Mouse (Mus musculus) embryonic facial prominence, embryonic 11.5 days (tissue): Measurements from ENCODE around the gene Gm28048. TPM values are rescaled to one million over a fixed set of nuclear protein-coding genes. Genes with fewer than 3 reads are reported as not detected.

Experiments used
- ATAC-seq: fragments of 200-750 bp; cut with Nextera tagmentation; replicated peaks from 2 replicates; pipeline ENCODE4 v1.8.0; 2017; ENCODE audit warnings: low read depth; ENCODE audit not compliant: insufficient number of reproducible peaks, low FRiP score, low TSS enrichment
- DNase-seq: peaks from one replicate; pipeline ENCODE4 v3.0.0-alpha.2; 2015; ENCODE audit warnings: low spot score
- H3K27ac ChIP-seq: fragments of 300-500 bp; sonication (generic); replicated peaks from 2 replicates; pipeline ENCODE4 v1.5.1; 2014; ENCODE audit warnings: mild to moderate bottlenecking, low read depth, low read length, control low read depth
- H3K27me3 ChIP-seq: fragments of 300-500 bp; sonication (generic); 2 replicates; pipeline ENCODE4 v1.6.1; 2014; ENCODE audit warnings: mild to moderate bottlenecking, low read length, moderate library complexity, mixed read lengths; ENCODE audit not compliant: control insufficient read depth, insufficient read depth
- H3K36me3 ChIP-seq: fragments of 300-500 bp; sonication (generic); replicated peaks from 2 replicates; pipeline ENCODE4 v1.6.1; 2014; ENCODE audit warnings: low read depth, mild to moderate bottlenecking, low read length, moderate library complexity, mixed read lengths; ENCODE audit not compliant: control insufficient read depth, insufficient read depth
- H3K4me1 ChIP-seq: fragments of 300-500 bp; sonication (generic); 2 replicates; pipeline ENCODE4 v1.6.1; 2014; ENCODE audit warnings: low read length, mixed read lengths; ENCODE audit not compliant: control insufficient read depth, insufficient read depth
- H3K4me2 ChIP-seq: fragments of 300-500 bp; sonication (generic); 2 replicates; pipeline ENCODE4 v1.6.1; 2014; ENCODE audit warnings: low read depth, mild to moderate bottlenecking, control low read depth, low read length, moderate library complexity
- H3K4me3 ChIP-seq: fragments of 300-500 bp; sonication (generic); 2 replicates; pipeline ENCODE4 v1.5.1; 2014; ENCODE audit warnings: low read depth, low read length, control low read depth
- H3K9ac ChIP-seq: fragments of 300-500 bp; sonication (generic); replicated peaks from 2 replicates; pipeline ENCODE4 v1.6.1; 2014; ENCODE audit warnings: mild to moderate bottlenecking, control low read depth, low read length
- H3K9me3 ChIP-seq: fragments of 300-500 bp; sonication (generic); replicated peaks from 2 replicates; pipeline ENCODE4 v1.6.1; 2016; ENCODE audit warnings: mild to moderate bottlenecking, low read length, inconsistent platforms, mixed read lengths; ENCODE audit not compliant: control insufficient read depth
- WGBS: fragments of 180-500 bp; shearing (Covaris S2); extraction: QIAGEN DNeasy Blood & Tissue Kit; methylation state at CpG from one replicate; pipeline ENCODE4 v1.1.7; 2014; 5-methylcytosine and 5-hydroxymethylcytosine counted together
- polyA plus RNA-seq: library from polyadenylated mRNA; unstranded; fragments of >200 nt; fragmentation: Nextera tagmentation; extraction: Ambion mirVana; gene quantifications from 2 replicates; pipeline ENCODE4 v1.2.1, GENCODE M21; 2014

Gm28048 gene
- polyA plus RNA-seq, 1 experiment from 2014 or later = 9.5 TPM

DNA sequence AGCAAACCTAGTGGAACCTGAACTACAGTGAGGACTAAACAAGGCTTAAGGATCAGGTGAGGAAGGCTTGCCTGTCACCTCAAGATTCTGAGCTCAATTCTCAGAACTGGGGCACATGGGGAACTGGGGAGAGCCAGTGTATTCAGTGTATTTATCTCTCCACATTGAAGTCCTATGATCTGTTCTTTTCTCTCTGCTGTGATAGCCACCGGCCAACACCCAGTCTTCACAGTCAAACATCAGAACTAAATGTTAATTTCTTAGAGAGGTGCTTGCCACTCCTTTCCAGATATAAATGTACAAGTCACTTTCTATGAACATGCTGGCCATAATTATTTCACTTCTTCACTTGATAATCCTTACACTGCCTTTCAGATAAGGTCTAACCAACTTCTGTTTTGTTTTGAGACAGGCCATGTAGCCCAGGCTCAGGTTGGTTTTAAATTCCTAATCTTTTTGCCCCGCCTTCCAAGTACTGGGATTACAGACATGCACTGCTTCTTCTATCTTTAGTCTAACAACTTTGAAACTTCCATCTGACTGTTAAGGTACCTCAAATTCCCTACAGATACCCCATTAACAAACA lies 50.5 kb downstream of the Gm28048 start:
- Histone ChIP-seq H3K9ac (no peak overlapping the region), H3K4me1 (no peaks in the 10 kb centered on the region), H3K36me3 (no peaks in the 10 kb centered on the region), H3K9me3 (no peaks in the 10 kb centered on the region), H3K27ac (no peak overlapping the region), H3K27me3 (no peaks in the 10 kb centered on the region), H3K4me2 (no peak overlapping the region), H3K4me3 (no peak overlapping the region)
- no peak for ATAC-seq
- WGBS = 91% methylated on average over 2 of the region's 2 CpGs
- no peak for DNase-seq

DNA sequence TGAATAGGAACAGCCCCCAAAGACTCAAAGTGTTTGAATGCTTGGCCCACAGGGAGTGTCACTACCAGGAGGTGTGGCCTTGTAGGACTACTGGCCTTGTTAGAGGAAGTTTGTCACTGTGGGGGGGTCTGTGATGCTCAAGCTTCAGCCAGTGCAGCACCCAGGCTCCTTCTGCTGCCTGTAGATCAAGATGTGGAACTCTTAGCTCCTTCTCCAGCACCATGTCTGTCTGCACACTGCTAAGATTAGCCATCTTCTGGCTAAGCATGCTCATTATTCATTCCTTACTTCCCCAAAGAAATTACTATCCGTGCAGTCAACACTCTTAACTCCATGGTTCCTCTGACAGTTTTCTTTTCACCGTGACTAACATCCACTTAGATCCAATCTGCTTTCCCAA lies 51.8 kb downstream of the Gm28048 start:
- Histone ChIP-seq H3K4me1 (no peaks in the 10 kb centered on the region), H3K9me3 (no peaks in the 10 kb centered on the region), H3K27ac (no peak overlapping the region), H3K27me3 (no peaks in the 10 kb centered on the region), H3K4me3 (no peak overlapping the region), H3K9ac (no peak overlapping the region), H3K4me2 (no peak overlapping the region), H3K36me3 (no peaks in the 10 kb centered on the region)
- ATAC-seq (no peak), DNase-seq (no peak)
- 84% methylated on average over 2 of the region's 2 CpGs for WGBS

DNA sequence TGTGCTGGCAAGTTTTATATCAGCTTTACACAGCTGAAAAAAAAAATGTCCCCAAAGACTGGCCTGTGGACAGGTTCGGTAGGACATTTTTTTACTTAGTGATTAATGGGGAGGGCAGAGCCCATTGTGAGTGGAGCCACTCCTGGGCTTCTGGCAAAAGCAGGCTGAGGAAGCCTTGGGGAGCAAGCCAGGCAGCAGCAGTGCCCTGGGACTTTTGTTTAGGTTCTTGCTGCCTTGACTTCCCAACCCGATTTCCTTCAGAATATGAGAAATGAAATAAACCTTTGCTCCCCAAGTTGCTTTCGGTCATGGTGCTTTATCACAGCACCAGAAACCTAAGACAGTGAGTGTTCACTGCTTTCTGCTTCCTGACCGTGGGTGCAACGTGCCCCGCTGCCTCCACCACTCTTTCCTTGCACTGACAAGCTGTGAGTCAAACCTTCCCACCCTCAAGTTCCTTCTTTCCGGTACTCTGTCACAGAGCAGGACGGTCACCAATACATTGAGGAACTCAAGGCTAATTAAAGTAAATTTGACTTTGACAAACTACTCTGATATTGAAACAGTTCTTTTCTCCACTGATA lies 53.2 kb downstream of the Gm28048 start:
- Histone ChIP-seq H3K4me2 (no peak overlapping the region), H3K36me3 (no peaks in the 10 kb centered on the region), H3K4me3 (no peak overlapping the region), H3K9me3 (no peaks in the 10 kb centered on the region), H3K27ac (no peak overlapping the region), H3K4me1 (no peaks in the 10 kb centered on the region), H3K9ac (no peak overlapping the region), H3K27me3 (no peaks in the 10 kb centered on the region)
- 88% methylated on average over 8 of the region's 8 CpGs for WGBS
- ATAC-seq (no peak), DNase-seq (no peak)

DNA sequence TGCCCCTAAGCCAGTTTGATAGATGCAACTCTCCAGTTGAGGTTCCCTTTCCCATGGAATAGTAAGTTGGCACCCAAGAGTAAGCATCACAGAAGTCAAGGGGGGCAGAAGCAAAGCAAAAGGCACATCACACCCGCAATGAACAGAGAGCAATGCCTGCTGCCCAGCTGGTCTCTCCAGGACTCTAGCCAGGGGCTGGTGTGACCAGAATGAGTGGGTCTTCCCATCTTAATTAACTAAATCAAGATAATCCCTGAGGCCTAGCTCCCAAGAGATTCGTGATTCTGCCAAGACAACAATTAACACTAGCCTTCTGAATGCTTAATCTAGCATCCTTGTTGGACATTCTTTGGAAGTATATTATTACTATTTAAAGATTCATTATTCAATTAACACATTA lies 58.3 kb downstream of the Gm28048 start:
- H3K36me3 ChIP-seq = no peaks in the 10 kb centered on the region
- no peak overlapping the region for H3K27ac ChIP-seq
- no peaks in the 10 kb centered on the region for H3K27me3 ChIP-seq
- H3K4me2 ChIP-seq = no peak overlapping the region
- H3K9me3 ChIP-seq = no peaks in the 10 kb centered on the region
- no peak overlapping the region for H3K4me3 ChIP-seq
- H3K9ac ChIP-seq = no peak overlapping the region
- ATAC-seq (no peak), DNase-seq (no peak)
- 79% methylated on average over 2 of the region's 2 CpGs for WGBS
- H3K4me1 ChIP-seq = no peaks in the 10 kb centered on the region

DNA sequence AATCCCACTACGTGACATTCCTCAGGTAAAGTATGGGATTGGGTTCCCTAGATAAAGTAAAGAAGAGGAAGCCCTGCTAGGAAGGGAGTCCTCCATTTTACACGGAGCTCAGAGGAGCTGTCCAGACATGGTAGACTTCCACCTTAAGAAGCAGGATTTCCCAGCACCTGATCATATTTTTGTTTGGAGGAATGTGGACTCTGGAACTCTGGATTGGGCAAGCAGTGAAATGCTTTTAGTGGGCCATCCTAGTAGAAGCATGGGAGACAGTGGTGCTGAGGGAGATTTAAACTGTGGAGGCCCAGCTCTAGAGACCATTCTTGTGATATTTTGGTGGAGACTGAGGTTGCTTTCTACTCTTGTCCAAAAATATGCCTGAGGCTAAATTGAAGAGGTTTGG lies 59.3 kb downstream of the Gm28048 start:
- no peaks in the 10 kb centered on the region for H3K9me3 ChIP-seq
- 83% methylated on average over 2 of the region's 2 CpGs for WGBS
- no peak for ATAC-seq
- H3K27ac ChIP-seq = no peak overlapping the region
- H3K9ac ChIP-seq = no peak overlapping the region
- DNase-seq = no peak
- no peak overlapping the region for H3K4me2 ChIP-seq
- H3K4me3 ChIP-seq = no peak overlapping the region
- no peaks in the 10 kb centered on the region for H3K4me1 ChIP-seq
- no peaks in the 10 kb centered on the region for H3K27me3 ChIP-seq
- H3K36me3 ChIP-seq = no peaks in the 10 kb centered on the region

DNA sequence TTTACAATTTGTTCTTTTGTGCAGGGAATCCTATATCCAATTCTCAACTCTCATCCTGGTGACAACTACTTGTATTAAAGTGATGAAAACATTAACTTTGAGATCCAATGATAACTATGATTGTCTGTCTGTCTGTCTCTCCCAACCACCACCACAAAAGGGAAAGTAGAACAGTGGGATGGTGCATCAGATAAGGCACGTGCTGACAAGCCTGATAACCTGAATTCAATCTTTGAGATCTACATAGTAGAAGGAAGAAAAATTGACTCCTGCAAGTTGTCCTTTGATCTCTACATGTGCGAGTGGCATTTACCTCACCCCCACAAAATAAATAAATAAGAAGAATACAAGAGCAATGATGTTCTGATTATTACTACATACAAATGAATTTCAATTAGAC lies 62.6 kb downstream of the Gm28048 start:
- Histone ChIP-seq H3K9ac (no peak overlapping the region), H3K27me3 (no peaks in the 10 kb centered on the region), H3K9me3 (no peaks in the 10 kb centered on the region), H3K36me3 (no peaks in the 10 kb centered on the region), H3K4me3 (no peak overlapping the region), H3K27ac (no peak overlapping the region), H3K4me2 (no peak overlapping the region), H3K4me1 (no peaks in the 10 kb centered on the region)
- 85% methylated on average over 2 of the region's 2 CpGs for WGBS
- DNase-seq (no peak), ATAC-seq (no peak)

DNA sequence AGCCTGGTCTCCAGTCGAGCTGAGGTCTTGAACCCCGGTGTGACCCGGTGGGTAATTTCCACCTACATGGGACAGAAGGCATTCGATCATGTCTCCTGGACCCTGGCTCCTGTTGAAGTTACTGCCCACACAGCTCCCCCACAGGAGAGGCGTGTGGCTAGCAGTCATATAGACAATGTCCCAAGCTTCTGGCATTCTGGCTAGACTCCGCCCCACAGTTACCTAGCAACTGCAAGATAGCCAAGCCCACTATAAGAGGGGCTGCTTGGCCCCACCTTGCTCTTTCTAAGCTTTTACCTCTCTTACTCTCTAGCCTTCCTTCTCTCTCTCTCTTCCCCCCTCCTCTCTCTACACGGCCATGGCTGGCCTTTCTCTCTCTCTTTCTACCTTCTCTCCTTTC lies 64.1 kb downstream of the Gm28048 start:
- no peak for ATAC-seq

DNA sequence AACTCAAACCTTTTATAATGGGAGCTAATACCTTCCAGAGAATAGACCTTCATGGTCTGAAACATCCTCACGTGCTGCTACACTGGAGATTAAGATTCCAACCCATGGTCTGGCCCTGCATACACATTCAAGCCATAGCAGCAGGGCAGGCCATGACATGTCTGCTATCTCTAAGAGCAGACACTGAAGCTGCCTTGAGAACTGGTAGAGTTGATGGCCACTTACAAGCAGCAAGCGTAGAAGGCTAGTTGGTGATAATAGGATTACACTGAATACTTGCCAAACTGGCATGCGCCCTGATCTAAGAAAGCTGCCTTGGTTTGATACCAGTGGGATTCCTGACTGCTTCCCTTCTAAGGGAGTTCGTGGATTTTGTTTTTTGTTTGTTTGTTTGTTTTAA lies 68.1 kb downstream of the Gm28048 start:
- ATAC-seq = no peak
- H3K9ac ChIP-seq = no peak overlapping the region
- H3K4me3 ChIP-seq = no peak overlapping the region
- H3K36me3 ChIP-seq = no peaks in the 10 kb centered on the region
- 80% methylated on average over 4 of the region's 4 CpGs for WGBS
- H3K4me1 ChIP-seq = no peaks in the 10 kb centered on the region
- H3K27ac ChIP-seq = no peak overlapping the region
- no peaks in the 10 kb centered on the region for H3K9me3 ChIP-seq
- H3K27me3 ChIP-seq = no peaks in the 10 kb centered on the region
- H3K4me2 ChIP-seq = no peak overlapping the region
- DNase-seq = no peak

More for the DNA sequence above, 64.1 kb downstream of the Gm28048 start:
- no peak for DNase-seq
- no peak overlapping the region for H3K27ac ChIP-seq
- H3K4me3 ChIP-seq = no peak overlapping the region
- H3K27me3 ChIP-seq = no peaks in the 10 kb centered on the region
- 90% methylated on average over 7 of the region's 7 CpGs for WGBS
- H3K4me2 ChIP-seq = no peak overlapping the region
- no peak overlapping the region for H3K9ac ChIP-seq
- no peaks in the 10 kb centered on the region for H3K4me1 ChIP-seq
- no peaks in the 10 kb centered on the region for H3K36me3 ChIP-seq
- H3K9me3 ChIP-seq = no peaks in the 10 kb centered on the region
